Mouse (Mus musculus) neural tube, embryonic 12.5 days (tissue): ENCODE measurements at regions not wholly inside any gene's neighbourhood (a gene's known extent, or its start where the extent isn't known, plus 50 kb on each side); places are given as distances from the start of the nearest gene placed in this dataset.

Experiments
- ATAC-seq: fragments of 200-750 bp; cut with Nextera tagmentation; 2 replicates; pipeline ENCODE4 v1.8.0; 2017; ENCODE audit warnings: low read depth, mild to moderate bottlenecking, moderate TSS enrichment, moderate library complexity; ENCODE audit not compliant: low FRiP score
- H3K27ac ChIP-seq: fragments of 300-500 bp; sonication (generic); 2 replicates; pipeline ENCODE4 v1.5.1; 2016
- H3K27me3 ChIP-seq: fragments of 300-500 bp; sonication (generic); replicated peaks from 2 replicates; pipeline ENCODE4 v1.6.1; 2016; ENCODE audit warnings: mild to moderate bottlenecking
- H3K36me3 ChIP-seq: fragments of 300-500 bp; sonication (generic); 2 replicates; pipeline ENCODE4 v1.6.1; 2016; ENCODE audit warnings: mild to moderate bottlenecking
- H3K4me1 ChIP-seq: fragments of 300-500 bp; sonication (generic); 2 replicates; pipeline ENCODE4 v1.6.1; 2016
- H3K4me2 ChIP-seq: fragments of 300-500 bp; sonication (generic); replicated peaks from 2 replicates; pipeline ENCODE4 v1.6.1; 2016; ENCODE audit warnings: mild to moderate bottlenecking
- H3K4me3 ChIP-seq: fragments of 300-500 bp; sonication (generic); 2 replicates; pipeline ENCODE4 v1.5.1; 2016
- H3K9ac ChIP-seq: fragments of 300-500 bp; sonication (generic); 2 replicates; pipeline ENCODE4 v1.6.1; 2016; ENCODE audit warnings: mild to moderate bottlenecking
- H3K9me3 ChIP-seq: fragments of 300-500 bp; sonication (generic); 2 replicates; pipeline ENCODE4 v1.6.1; 2016; ENCODE audit warnings: mild to moderate bottlenecking
- WGBS: fragments of 180-500 bp; shearing (Covaris S2); methylation state at CpG from one replicate; pipeline ENCODE4 v1.1.7; 2016; 5-methylcytosine and 5-hydroxymethylcytosine counted together

DNA sequence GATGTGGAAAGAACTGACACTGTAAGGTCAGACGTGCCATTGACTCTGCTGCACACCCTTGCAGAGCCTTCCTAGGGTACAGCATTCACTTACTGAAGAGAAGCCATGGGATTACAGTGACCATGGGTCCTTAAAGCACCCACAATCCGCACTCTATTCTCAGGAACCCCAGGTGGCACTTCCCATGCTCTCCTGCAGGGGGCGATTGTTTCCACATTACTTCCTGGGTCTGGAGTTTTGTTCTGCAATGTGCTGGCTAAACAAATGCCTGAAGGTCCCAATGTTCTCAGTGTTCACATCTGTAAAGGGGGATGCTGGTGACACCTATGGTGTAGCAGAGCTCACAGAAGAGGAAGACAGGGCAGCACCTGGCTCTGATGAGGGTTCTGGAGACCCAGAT lies 198.0 kb downstream of the Gm26897 start:
- H3K36me3 ChIP-seq: no peaks in the 10 kb centered on the region
- no peak overlapping the region for H3K27ac ChIP-seq
- ATAC-seq: no peak
- 0 out of 2 replicates have a peak, but pooled peaks cover 5% of the 10 kb centered on the region for H3K9me3 ChIP-seq
- H3K4me1 ChIP-seq: peaks cover 7% of the 10 kb centered on the region
- no peak overlapping the region for H3K4me3 ChIP-seq
- H3K27me3 ChIP-seq: no peaks in the 10 kb centered on the region
- 60% methylated on average over 3 of the region's 3 CpGs for WGBS
- H3K9ac ChIP-seq: no peak overlapping the region
- no peak overlapping the region for H3K4me2 ChIP-seq

DNA sequence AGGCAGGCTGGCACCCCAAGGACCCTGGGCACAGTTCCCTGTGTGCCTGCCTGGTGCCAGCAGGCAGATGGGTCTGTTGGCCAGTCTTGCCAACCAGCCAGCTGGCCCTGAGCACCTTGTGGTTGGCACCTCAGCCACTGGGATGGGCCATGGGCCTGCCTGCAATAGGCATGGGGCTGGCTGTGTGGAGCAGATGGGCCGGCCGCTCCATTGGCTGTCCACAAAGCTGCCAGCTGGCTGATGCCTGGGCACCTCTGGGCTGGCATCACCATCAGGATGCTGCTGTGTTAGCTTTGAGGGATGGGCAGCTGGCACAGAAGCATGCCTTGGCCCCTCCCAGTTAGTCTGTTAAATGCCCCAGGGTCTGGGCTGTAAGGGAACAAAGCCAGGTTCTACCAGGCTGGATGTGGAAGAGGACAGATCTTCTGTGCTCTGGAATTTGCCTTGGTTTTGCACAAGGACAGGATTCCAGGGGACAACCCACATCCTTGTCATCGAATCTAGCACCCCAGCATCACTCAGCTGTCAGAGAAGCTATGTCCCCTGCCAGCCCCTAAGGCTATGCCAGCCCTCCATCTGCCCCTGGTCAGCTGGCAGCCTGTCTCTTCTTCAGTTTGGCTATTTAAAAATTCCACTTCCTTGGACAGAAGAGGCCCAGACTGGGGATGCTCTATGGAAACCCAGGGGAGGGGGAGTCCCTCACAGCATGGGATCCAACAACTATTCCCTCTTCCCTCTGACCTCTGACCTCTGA lies 201.8 kb downstream of the Gm26897 start:
- no peak overlapping the region for H3K9ac ChIP-seq
- H3K4me1 ChIP-seq: no peaks in the 10 kb centered on the region
- H3K36me3 ChIP-seq: no peaks in the 10 kb centered on the region
- no peak for ATAC-seq
- H3K4me3 ChIP-seq: no peak overlapping the region
- H3K9me3 ChIP-seq: 0 out of 2 replicates have a peak, but pooled peaks cover 5% of the 10 kb centered on the region
- H3K27me3 ChIP-seq: no peaks in the 10 kb centered on the region
- H3K4me2 ChIP-seq: no peak overlapping the region
- no peak overlapping the region for H3K27ac ChIP-seq
- 87% methylated on average over 3 of the region's 3 CpGs for WGBS

DNA sequence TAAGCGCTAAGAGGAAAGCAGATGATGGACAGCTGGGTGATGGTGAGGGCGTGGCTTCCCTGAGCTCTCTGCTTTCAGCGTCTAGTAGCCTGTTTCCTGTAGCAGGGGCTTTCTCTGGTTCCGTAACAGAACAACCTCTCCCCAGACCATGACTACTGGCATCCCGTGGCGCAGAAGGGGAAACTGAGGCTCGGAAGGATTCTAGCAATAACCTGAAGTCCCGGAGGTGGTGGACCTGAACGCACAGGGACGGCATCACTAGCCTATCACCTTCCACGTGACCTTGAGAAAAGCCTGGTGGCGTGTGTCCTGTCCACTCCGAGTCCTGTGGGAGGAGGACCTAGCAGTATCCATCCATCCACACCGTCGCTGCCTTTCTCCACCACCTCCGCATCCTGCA lies 208.1 kb downstream of the Gm26897 start:
- Histone ChIP-seq H3K27me3 (no peaks in the 10 kb centered on the region), H3K27ac (no peak overlapping the region), H3K4me1 (peaks cover 27% of the 10 kb centered on the region), H3K4me3 (no peak overlapping the region), H3K9me3 (no peaks in the 10 kb centered on the region), H3K4me2 (no peak overlapping the region), H3K9ac (no peak overlapping the region), H3K36me3 (no peaks in the 10 kb centered on the region)
- WGBS: 78% methylated on average over 16 of the region's 16 CpGs
- no peak for ATAC-seq

DNA sequence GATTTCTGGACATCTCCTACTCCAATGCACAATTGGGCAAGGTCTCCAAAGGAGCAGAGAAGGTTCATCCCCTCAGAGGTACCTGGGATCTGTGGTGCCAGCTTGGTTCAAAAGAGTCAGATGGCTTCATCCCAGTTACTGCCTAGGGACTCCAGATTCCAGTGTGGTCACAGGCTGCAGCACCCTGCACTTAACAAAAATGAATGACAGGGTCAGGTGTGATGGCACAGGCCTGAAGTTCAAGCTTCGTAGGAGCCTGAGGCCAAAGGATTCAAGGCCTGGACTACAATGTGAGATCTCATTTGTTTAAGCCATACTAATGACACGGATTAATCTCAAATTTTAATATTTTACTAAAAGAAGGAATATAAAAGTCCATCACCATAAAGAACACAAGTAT lies 209.1 kb downstream of the Gm26897 start:
- H3K9ac ChIP-seq: no peak overlapping the region
- H3K4me3 ChIP-seq: no peak overlapping the region
- peaks cover 27% of the 10 kb centered on the region for H3K4me1 ChIP-seq
- no peaks in the 10 kb centered on the region for H3K9me3 ChIP-seq
- 86% methylated on average over 2 of the region's 2 CpGs for WGBS
- no peak overlapping the region for H3K4me2 ChIP-seq
- H3K27ac ChIP-seq: no peak overlapping the region
- no peak for ATAC-seq
- H3K36me3 ChIP-seq: no peaks in the 10 kb centered on the region
- H3K27me3 ChIP-seq: no peaks in the 10 kb centered on the region

DNA sequence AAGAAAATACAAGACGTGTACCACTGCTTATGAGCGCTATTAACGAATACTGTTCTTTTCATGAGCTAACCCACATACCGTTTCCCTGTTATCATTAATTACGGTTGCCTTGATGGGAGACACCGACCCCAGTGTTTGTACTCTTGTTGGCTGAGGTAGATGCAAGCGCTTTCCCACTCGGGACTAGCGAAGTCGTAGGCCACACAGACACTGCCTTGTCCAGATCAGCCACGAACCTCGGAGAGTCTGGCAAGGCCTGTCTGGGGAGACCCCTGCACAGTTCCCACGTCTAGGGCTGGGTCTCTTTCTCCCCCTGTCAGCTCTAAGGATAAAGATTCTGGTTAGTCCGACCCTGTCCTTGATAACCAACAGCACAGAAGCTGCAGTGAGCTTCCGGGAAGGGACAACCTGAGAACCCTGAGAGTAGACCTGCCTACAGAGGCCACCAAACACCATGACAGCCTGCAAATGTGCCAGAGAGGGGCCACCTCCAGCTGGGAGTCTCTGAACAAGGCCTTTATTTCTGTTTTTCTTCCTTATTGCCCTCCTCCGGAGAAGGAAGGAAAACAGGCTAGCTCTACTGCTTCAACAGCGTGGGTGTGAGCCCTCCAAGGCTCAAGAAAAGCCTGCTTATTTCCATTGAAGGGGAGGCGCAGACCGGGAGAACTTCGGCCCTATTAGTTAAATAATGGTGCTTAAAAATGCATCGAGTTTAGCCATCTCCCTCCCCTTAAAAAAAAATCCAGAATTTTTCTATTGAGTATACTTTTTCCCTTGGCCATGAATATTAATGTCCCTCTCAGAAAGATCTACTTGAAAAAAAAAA lies 209.8 kb downstream of the Gm26897 start:
- ATAC-seq: no peak
- Histone ChIP-seq H3K4me2 (no peak overlapping the region), H3K4me3 (no peak overlapping the region), H3K36me3 (no peaks in the 10 kb centered on the region), H3K4me1 (peaks cover 27% of the 10 kb centered on the region), H3K9me3 (no peaks in the 10 kb centered on the region), H3K9ac (no peak overlapping the region), H3K27ac (peak overlapping the region; percentile 61), H3K27me3 (no peaks in the 10 kb centered on the region)
- 47% methylated on average over 21 of the region's 21 CpGs for WGBS

DNA sequence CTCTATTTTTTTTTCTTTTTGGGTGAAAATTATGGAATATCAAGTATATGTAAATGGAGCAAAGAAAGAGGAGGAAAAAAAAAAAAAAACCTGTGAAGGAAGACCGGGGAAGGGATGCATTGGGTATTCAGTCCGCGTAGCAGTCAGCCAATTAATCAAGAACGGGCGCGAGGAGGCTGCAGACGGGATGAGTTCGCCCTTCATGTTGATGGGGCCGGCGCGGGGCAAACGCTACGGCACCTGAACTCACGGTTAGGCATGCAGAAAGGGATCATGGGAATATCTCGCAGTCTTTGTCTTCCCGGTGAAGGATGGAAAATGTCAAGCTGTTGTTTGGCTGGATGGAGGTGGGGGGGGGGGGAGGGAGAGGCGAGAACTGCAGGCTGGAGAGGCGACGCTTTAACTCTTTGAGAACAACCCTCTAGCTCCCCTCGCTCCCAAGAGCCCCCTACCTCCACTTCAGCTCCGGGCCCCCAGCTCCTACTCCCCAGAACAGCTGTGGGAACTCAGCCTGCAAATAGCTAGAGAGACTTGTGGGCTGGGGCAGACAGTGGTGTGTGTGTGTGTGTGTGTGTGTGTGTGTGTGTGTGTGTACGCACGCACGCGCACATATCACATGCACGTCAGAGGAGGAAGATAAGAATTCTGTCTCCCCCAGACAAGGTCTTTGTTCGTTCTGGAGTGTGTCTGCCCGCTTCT lies 210.7 kb downstream of the Gm26897 start:
- whole genome bisulfite sequencing: 19% methylated on average over 28 of the region's 28 CpGs
- Histone ChIP-seq H3K27ac (peak overlapping the region; percentile 77), H3K9me3 (no peaks in the 10 kb centered on the region), H3K4me1 (peaks cover 27% of the 10 kb centered on the region), H3K4me2 (peak overlapping the region; percentile 47), H3K4me3 (peak overlapping the region; percentile 9; the same call in 1 of the 2 replicates), H3K27me3 (no peaks in the 10 kb centered on the region), H3K9ac (peak overlapping the region; percentile 38), H3K36me3 (no peaks in the 10 kb centered on the region)
- peak; percentile 78 for ATAC-seq

DNA sequence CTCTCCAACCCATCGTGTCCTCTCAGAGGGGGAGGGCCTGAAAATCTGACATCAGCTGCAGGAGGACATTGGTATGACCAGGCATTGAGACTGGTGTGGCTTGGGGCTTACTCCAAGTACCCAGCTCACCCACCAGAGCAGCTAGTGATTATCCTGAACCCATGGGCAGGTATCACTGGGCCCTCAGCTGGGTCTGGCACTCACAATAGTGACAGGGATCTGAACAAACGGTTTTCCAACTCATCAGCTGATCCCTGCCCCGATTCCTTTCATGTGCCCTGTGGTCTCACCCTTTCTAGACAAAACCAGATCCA lies 211.2 kb downstream of the Gm26897 start:
- Histone ChIP-seq H3K27ac (peak overlapping the region; percentile 77), H3K4me2 (peak overlapping the region; percentile 47), H3K4me1 (peaks cover 27% of the 10 kb centered on the region), H3K36me3 (no peaks in the 10 kb centered on the region), H3K27me3 (no peaks in the 10 kb centered on the region), H3K9me3 (no peaks in the 10 kb centered on the region), H3K9ac (no peak overlapping the region; the same call in 1 of the 2 replicates), H3K4me3 (no peak overlapping the region)
- peak; percentile 45; the same call in 1 of the 2 replicates for ATAC-seq
- WGBS: 50% methylated on average over 3 of the region's 3 CpGs

DNA sequence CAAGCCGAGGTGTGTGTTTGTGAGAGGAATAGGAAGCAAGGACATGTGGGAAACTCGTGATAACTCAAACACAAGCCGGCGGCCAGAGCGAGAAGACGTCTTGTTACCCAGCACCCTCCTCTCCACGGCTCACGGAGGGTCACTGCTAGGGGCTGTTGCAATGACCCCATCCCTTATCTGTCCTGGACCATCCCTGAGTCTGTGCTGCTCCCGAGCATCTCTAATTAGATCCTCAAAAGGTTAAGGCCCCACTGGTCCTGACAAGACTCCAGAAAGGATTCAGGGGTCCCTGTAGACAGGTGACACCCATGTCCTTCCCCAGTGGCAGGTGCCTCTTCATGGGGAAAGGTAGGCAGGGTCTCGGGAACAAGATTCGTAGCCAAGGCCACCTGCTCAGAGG lies 212.6 kb downstream of the Gm26897 start:
- ATAC-seq: no peak
- Histone ChIP-seq H3K9ac (no peak overlapping the region), H3K9me3 (no peaks in the 10 kb centered on the region), H3K36me3 (no peaks in the 10 kb centered on the region), H3K27ac (no peak overlapping the region), H3K4me1 (peaks cover 27% of the 10 kb centered on the region), H3K4me3 (no peak overlapping the region), H3K27me3 (no peaks in the 10 kb centered on the region), H3K4me2 (no peak overlapping the region)
- WGBS: 87% methylated on average over 11 of the region's 11 CpGs

DNA sequence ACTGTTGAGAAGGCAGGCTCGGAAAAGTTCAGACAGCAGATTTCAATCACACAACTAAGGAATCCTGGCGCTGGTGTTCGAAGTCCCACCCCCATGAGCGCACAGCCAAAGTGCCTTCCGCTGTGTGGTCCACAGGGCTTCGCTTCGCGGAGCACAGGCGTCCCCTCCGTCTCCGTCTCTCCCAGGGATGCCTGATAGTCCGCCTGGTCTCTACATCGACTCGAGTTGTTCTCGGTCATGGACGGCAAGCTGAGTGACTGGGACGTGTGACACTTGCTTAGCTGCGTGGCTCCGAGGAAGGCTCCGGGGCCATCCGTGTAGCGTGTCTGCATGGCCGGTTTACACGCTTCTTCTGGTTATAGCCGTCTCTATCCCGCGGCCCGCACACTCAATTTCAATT lies 224.0 kb downstream of the Gm26897 start:
- H3K27me3 ChIP-seq: 0 out of 2 replicates have a peak, but pooled peaks cover 11% of the 10 kb centered on the region
- H3K9ac ChIP-seq: no peak overlapping the region
- H3K27ac ChIP-seq: no peak overlapping the region
- no peak overlapping the region for H3K4me3 ChIP-seq
- peaks cover 19% of the 10 kb centered on the region for H3K4me1 ChIP-seq
- H3K4me2 ChIP-seq: peak overlapping the region; percentile 55
- H3K9me3 ChIP-seq: no peaks in the 10 kb centered on the region
- peak; percentile 71 for ATAC-seq
- 19% methylated on average over 28 of the region's 28 CpGs for WGBS
- H3K36me3 ChIP-seq: no peaks in the 10 kb centered on the region

DNA sequence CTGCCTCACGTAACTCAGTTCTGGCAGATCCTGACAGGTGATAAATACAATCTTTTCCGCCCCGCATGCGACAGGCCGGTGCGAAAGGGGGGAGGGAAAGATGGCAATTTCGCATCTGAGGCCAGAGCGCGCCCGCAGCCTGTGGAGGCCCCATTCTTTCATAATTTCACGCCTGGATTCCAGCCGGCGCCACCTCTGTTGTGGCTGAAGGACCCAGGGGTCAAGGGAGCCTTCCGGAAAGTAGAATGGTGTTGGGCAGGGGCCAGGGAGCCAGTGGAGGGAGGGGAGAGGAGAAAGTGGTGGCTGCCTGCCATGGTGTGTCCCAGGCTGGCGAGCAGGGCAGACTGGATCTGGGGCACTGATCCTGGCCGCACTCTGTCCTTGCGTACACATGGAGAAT lies 224.5 kb downstream of the Gm26897 start:
- Histone ChIP-seq H3K36me3 (no peaks in the 10 kb centered on the region), H3K27me3 (0 out of 2 replicates have a peak, but pooled peaks cover 11% of the 10 kb centered on the region), H3K4me1 (peaks cover 19% of the 10 kb centered on the region), H3K9ac (no peak overlapping the region), H3K4me2 (peak overlapping the region; percentile 55), H3K9me3 (no peaks in the 10 kb centered on the region), H3K27ac (no peak overlapping the region), H3K4me3 (no peak overlapping the region)
- peak; percentile 70 for ATAC-seq
- WGBS: 15% methylated on average over 17 of the region's 17 CpGs

DNA sequence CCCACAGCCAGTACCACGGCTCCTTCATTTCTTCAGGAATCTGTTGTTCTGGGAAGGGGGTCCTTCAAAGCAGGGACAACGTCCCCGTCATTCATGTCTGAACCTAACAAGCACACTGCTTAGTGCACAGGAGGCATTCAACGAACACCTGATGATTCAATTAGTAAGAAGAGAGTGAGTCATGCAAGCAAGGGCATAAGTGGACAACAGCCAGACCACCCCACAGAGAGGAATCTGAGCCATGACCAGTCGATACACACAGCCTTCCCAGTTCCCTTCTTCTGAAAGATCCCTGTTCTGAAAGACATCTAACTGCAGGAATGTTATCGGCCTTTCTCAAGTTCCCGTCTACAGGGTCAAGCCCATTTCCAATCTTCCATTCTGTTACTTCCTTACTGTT lies 231.6 kb downstream of the Gm26897 start:
- Histone ChIP-seq H3K9me3 (no peaks in the 10 kb centered on the region), H3K36me3 (no peaks in the 10 kb centered on the region), H3K4me1 (no peaks in the 10 kb centered on the region; the same call in 1 of the 2 replicates), H3K27ac (no peak overlapping the region), H3K4me3 (no peak overlapping the region), H3K4me2 (no peak overlapping the region), H3K9ac (no peak overlapping the region), H3K27me3 (no peaks in the 10 kb centered on the region)
- 93% methylated on average over 7 of the region's 7 CpGs for WGBS
- ATAC-seq: no peak

DNA sequence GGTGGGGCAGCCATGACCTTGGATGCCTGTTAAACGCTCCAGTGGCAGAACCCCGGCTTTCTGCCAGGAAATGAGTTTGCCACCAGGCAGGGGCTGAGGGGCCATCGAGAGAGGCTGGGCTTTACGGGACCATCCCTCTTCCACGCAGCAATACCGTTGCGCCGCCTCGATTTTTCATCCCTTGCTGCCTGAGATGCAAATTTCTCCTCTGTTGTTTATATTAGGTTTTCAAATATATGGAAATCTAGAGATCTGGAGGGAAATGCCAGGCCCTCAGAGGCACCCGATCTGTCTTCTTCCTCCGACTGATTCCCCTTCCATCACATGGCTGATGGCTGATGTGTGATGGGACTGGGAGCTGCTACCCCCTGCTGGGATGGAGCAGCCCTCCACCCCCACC lies 234.4 kb downstream of the Gm26897 start:
- no peak overlapping the region for H3K9ac ChIP-seq
- H3K4me2 ChIP-seq: no peak overlapping the region
- 69% methylated on average over 11 of the region's 11 CpGs for WGBS
- no peaks in the 10 kb centered on the region for H3K36me3 ChIP-seq
- H3K27ac ChIP-seq: no peak overlapping the region
- H3K4me3 ChIP-seq: no peak overlapping the region
- H3K9me3 ChIP-seq: no peaks in the 10 kb centered on the region
- no peaks in the 10 kb centered on the region; the same call in 1 of the 2 replicates for H3K4me1 ChIP-seq
- H3K27me3 ChIP-seq: no peaks in the 10 kb centered on the region
- ATAC-seq: no peak
